Mouse (Mus musculus) Patski (cell line): ENCODE measurements around the gene Wdr27. TPM values are rescaled to one million over a fixed set of nuclear protein-coding genes. Genes with fewer than 3 reads are reported as not detected.
"Not testable (repeated sequence)": the region's sequence is repeated elsewhere in the genome, so short reads cannot be mapped to it uniquely, and the experiment has no call there.

Source experiments
- ATAC-seq: fragments of 100-300 bp; one replicate; pipeline ENCODE4 v1.8.0; 2021
- CTCF ChIA-PET: fragments of 350-600 bp; sonication (Branson Sonifier 250); formaldehyde crosslinking; loops from one replicate; lab custom pipeline; 2022; ENCODE audit warnings: inconsistent platforms; lab: Charles Lee
- POLR2A ChIA-PET: fragments of 350-600 bp; sonication (Branson Sonifier 250); formaldehyde crosslinking; loops from one replicate; lab custom pipeline; 2022; ENCODE audit warnings: antibody characterized with exemption, inconsistent platforms; lab: Charles Lee
- DNase-seq: peaks from one replicate; pipeline ENCODE4 v3.0.0-alpha.2; 2011; ENCODE audit warnings: low read depth, low spot score
- H3K27me3 ChIP-seq: fragments of 371-371 bp; one replicate; pipeline ENCODE4 v1.5.1; 2021
- CTCF ChIP-seq: fragments of 100-300 bp; IDR thresholded peaks from one replicate; pipeline ENCODE4 v1.5.1; 2021
- in situ Hi-C: fragments of 300-500 bp; cut with MboI; formaldehyde crosslinking; loops from 3 replicates; pipeline ENCODE4 v1.11.1; 2018; ENCODE audit warnings: low pct_unique_long_range_greater_than_20kb, mixed read lengths
- polyA plus RNA-seq: library from polyadenylated mRNA; unstranded; gene quantifications from one replicate; pipeline ENCODE4 v1.2.3, GENCODE M21; 2021

Wdr27 gene
- polyA plus RNA-seq = 5.7 TPM

GRCm38 (mm10) chr17:14943009-14943728, at the start of gene Wdr27, which contains the start of gene 1600012H06Rik:
Gene Wdr27, minus strand, starts transcription at chr17:14943158.
Gene 1600012H06Rik, plus strand, starts transcription at chr17:14943184.
- CTCF ChIA-PET = interaction anchor here (0.8 kb wide), 1 partner anchor 382 kb away, joined by 3 read pairs; no protein-coding TSS in a partner anchor
- in situ Hi-C loops = no loop called here
- TF ChIP-seq CTCF = no peak
- ATAC-seq (peak; percentile 95), DNase-seq (peak; percentile 86)
- POLR2A ChIA-PET = interaction anchor here (1.0 kb wide), 1 partner anchor 9 kb away, joined by 4 read pairs; no protein-coding TSS in a partner anchor
- H3K27me3 ChIP-seq = no peaks in the 10 kb centered on the region

GRCm38 (mm10) chr17:14992522-14993138, 49.7 kb upstream of the Wdr27 start:
- POLR2A ChIA-PET, CTCF ChIA-PET, in situ Hi-C loops, DNase-seq, H3K27me3 ChIP-seq: not testable (repeated sequence)
- ATAC-seq = peak; percentile 76

- DNase-seq, CTCF ChIA-PET, in situ Hi-C loops, ATAC-seq, POLR2A ChIA-PET, H3K27me3 ChIP-seq: not testable (repeated sequence)
Observed at GRCm38 (mm10) chr17:14990116-14990702, 47.3 kb upstream of the Wdr27 start.

GRCm38 (mm10) chr17:14978362-14979038, 35.5 kb upstream of the Wdr27 start, which contains the start of the genes 9030025P20Rik and Gm3417:
Gene 9030025P20Rik, plus strand, starts transcription at chr17:14978468.
Gene Gm3417, minus strand, starts transcription at chr17:14978790.
- ATAC-seq = peak; percentile 95
- DNase-seq, CTCF ChIA-PET, H3K27me3 ChIP-seq, in situ Hi-C loops, POLR2A ChIA-PET: not testable (repeated sequence)

GRCm38 (mm10) chr17:14977718-14978361, 34.9 kb upstream of the Wdr27 start:
- POLR2A ChIA-PET, H3K27me3 ChIP-seq, DNase-seq, in situ Hi-C loops, CTCF ChIA-PET: not testable (repeated sequence)
- peak; percentile 72 for ATAC-seq

GRCm38 (mm10) chr17:14968373-14968913, 25.5 kb upstream of the Wdr27 start:
- DNase-seq, CTCF ChIA-PET, H3K27me3 ChIP-seq, ATAC-seq, POLR2A ChIA-PET: not testable (repeated sequence)
- in situ Hi-C loops = loop anchor here (25.0 kb wide), 1 partner anchor 769 kb away; no protein-coding TSS in a partner anchor

- DNase-seq, H3K27me3 ChIP-seq, CTCF ChIA-PET, POLR2A ChIA-PET: not testable (repeated sequence)
- in situ Hi-C loops = loop anchor here (25.0 kb wide), 1 partner anchor 776 kb away; no protein-coding TSS in a partner anchor
- peak; percentile 47 for ATAC-seq
Observed at GRCm38 (mm10) chr17:14961557-14962154, 18.7 kb upstream of the Wdr27 start.

- CTCF ChIA-PET, H3K27me3 ChIP-seq, POLR2A ChIA-PET, DNase-seq: not testable (repeated sequence)
- ATAC-seq = peak; percentile 81
- in situ Hi-C loops = loop anchor here (25.0 kb wide), 1 partner anchor 776 kb away; no protein-coding TSS in a partner anchor
Observed at GRCm38 (mm10) chr17:14960951-14961556, 18.1 kb upstream of the Wdr27 start, which contains the start of gene Phf10. Gene Phf10, minus strand, starts transcription at chr17:14961273.

GRCm38 (mm10) chr17:14960520-14960919, 17.6 kb upstream of the Wdr27 start:
- CTCF ChIA-PET = interaction anchor here (1.0 kb wide), 1 partner anchor 45 kb away, joined by 3 read pairs; no protein-coding TSS in a partner anchor
- in situ Hi-C loops = loop anchor here (25.0 kb wide), 1 partner anchor 777 kb away; no protein-coding TSS in a partner anchor
- POLR2A ChIA-PET = no interaction called here
- peak; percentile 0 for ATAC-seq
- no peak for TF ChIP-seq CTCF
- no peak for DNase-seq
- no peaks in the 10 kb centered on the region for H3K27me3 ChIP-seq
